Mouse (Mus musculus): ENCODE results near the gene Tbx10.

Tbx10 gene

GRCm38 (mm10) chr19:3975866-3976265 is 16.7 kb upstream of the Tbx10 start:
- DNase-seq (ENCODE audit: low spot score) = no peak

GRCm38 (mm10) chr19:3980309-3980708 is 12.2 kb upstream of the Tbx10 start:
- DNase-seq (ENCODE audit: low spot score) = peak; percentile 86

GRCm38 (mm10) chr19:3980917-3981316 is 11.6 kb upstream of the Tbx10 start:
- no peak for DNase-seq (ENCODE audit: low spot score)

GRCm38 (mm10) chr19:3983527-3984200 is 8.9 kb upstream of the Tbx10 start:
- DNase-seq (ENCODE audit: low spot score) = no peak

GRCm38 (mm10) chr19:3985261-3985681 is 7.3 kb upstream of the Tbx10 start:
- peak; percentile 43 for DNase-seq (ENCODE audit: low spot score)

GRCm38 (mm10) chr19:3986334-3986733 is 6.2 kb upstream of the Tbx10 start, which contains the start of gene Acy3:
Gene Acy3 (plus strand): TSS chr19:3986570.
- peak; percentile 87 for DNase-seq (ENCODE audit: low spot score)

- no peak for DNase-seq (ENCODE audit: low spot score)
Measured at GRCm38 (mm10) chr19:3988066-3988465, 4.5 kb upstream of the Tbx10 start.

- DNase-seq (ENCODE audit: low spot score) = no peak
Measured at GRCm38 (mm10) chr19:3988750-3989149, 3.8 kb upstream of the Tbx10 start.

GRCm38 (mm10) chr19:3990804-3991203 is 1.7 kb upstream of the Tbx10 start:
- no peak for DNase-seq (ENCODE audit: low spot score)

GRCm38 (mm10) chr19:3991562-3991961 is 990 bp upstream of the Tbx10 start:
- DNase-seq (ENCODE audit: low spot score) = no peak

- DNase-seq (ENCODE audit: low spot score) = no peak
Measured at GRCm38 (mm10) chr19:3991966-3992365, 586 bp upstream of the Tbx10 start.

- no peak for DNase-seq (ENCODE audit: low spot score)
Measured at GRCm38 (mm10) chr19:3994932-3995331, 2.4 kb downstream of the Tbx10 start.

- peak; percentile 36 for DNase-seq (ENCODE audit: low spot score)
Measured at GRCm38 (mm10) chr19:3995505-3995904, 3.0 kb downstream of the Tbx10 start.

- no peak for DNase-seq (ENCODE audit: low spot score)
Measured at GRCm38 (mm10) chr19:3996106-3996505, 3.6 kb downstream of the Tbx10 start.

- no peak for DNase-seq (ENCODE audit: low spot score)
Measured at GRCm38 (mm10) chr19:3996747-3997146, 4.2 kb downstream of the Tbx10 start.

GRCm38 (mm10) chr19:3997231-3997630 is 4.7 kb downstream of the Tbx10 start:
- no peak for DNase-seq (ENCODE audit: low spot score)

- DNase-seq (ENCODE audit: low spot score) = no peak
Measured at GRCm38 (mm10) chr19:3998335-3998734, 5.8 kb downstream of the Tbx10 start.

- no peak for DNase-seq (ENCODE audit: low spot score)
Measured at GRCm38 (mm10) chr19:3999121-3999730, 6.7 kb downstream of the Tbx10 start.

GRCm38 (mm10) chr19:4000119-4000900 is 7.8 kb downstream of the Tbx10 start, which contains the start of the genes Nudt8 and Gm49405:
Gene Nudt8 (plus strand): TSS chr19:4000580.
Gene Gm49405 (plus strand): TSS chr19:4000626.
- DNase-seq (ENCODE audit: low spot score) = peak; percentile 98

- no peak for DNase-seq (ENCODE audit: low spot score)
Measured at GRCm38 (mm10) chr19:4000949-4001525, 8.5 kb downstream of the Tbx10 start.

- DNase-seq (ENCODE audit: low spot score) = no peak
Measured at GRCm38 (mm10) chr19:4001752-4002151, 9.2 kb downstream of the Tbx10 start.

GRCm38 (mm10) chr19:4003112-4003511 is 10.6 kb downstream of the Tbx10 start, which contains the start of gene Doc2g:
Gene Doc2g (plus strand): TSS chr19:4003313.
- DNase-seq (ENCODE audit: low spot score) = no peak

Measured in lung, postnatal 25 days (tissue).